ENCODE assay signal across 10 mouse cellular contexts in the genomic region with DNA sequence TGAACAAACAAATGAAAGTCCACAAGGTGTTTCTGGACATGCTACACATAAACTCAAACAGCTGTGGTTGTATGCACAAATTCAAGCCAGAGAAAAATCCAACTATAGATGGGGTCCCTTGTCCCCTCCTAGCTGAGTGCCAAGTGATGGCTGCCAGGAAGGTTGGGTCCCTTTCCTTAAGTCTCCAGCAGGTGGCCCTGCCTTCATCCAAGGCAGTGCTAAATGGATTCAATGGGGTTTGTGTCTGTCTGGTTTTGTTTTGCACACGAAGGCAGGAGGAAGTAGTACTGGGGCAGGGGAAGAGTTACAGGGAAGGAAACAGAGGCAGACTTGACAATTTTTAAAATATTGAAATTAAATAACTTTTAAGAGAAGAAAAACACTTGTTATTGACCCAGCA. TPM values are rescaled to one million over a fixed set of nuclear protein-coding genes. Genes with fewer than 3 reads are reported as not detected.
DNase-seq lines count a peak whose midpoint lies in the region; ATAC-seq and TF ChIP-seq lines count a peak whose summit lies in the region.
"Had no signal": no experiment of that assay in that cellular context is flagged by ENCODE, and none has a peak within 500 bp of the region (broad histone marks: within the 10 kb centered on the region; RNA-seq: fewer than 3 reads in every experiment).

No protein-coding gene starts in this region.

- no peak for TF ChIP-seq RAD21 in MEL (IDR thresholded peaks at IDR 0.05; ENCODE audit: low read depth, low read length)

- H3K9ac ChIP-seq in MEL (ENCODE audit: control insufficient read depth, low read depth, low read length, poor library complexity, severe bottlenecking), result no peak overlapping the region
- H3K9ac ChIP-seq in forebrain, embryonic 12.5 days, result no peak overlapping the region
- H3K9ac ChIP-seq: embryonic facial prominence, embryonic 12.5 days; hindbrain, embryonic 15.5 days; midbrain, embryonic 13.5 days had no signal

- WGBS in bone marrow, adult 2 months, result 2% methylated on average over 1 of the region's 1 CpGs
- 11% methylated on average over 1 of the region's 1 CpGs for WGBS in forebrain, embryonic 12.5 days

- H3K9me3 ChIP-seq in MEL (replicated peaks; ENCODE audit: insufficient read depth, low read length), result no peaks in the 10 kb centered on the region
- H3K9me3 ChIP-seq in forebrain, embryonic 12.5 days, result no peaks in the 10 kb centered on the region
- H3K9me3 ChIP-seq: embryonic facial prominence, embryonic 12.5 days; hindbrain, embryonic 15.5 days; midbrain, embryonic 13.5 days had no signal

- peak; percentile 48 for TF ChIP-seq CTCF in left cerebral cortex, adult 2 months (IDR thresholded peaks at IDR 0.05)
- TF ChIP-seq CTCF in MEL (IDR thresholded peaks at IDR 0.05 in 2 of 3, conservative IDR thresholded peaks at IDR 0.05 in 1 of 3; ENCODE audit: control insufficient read depth in 1 of 3, insufficient read depth in 1 of 3, low read depth in 2 of 3, low read length in 3 of 3, poor library complexity in 1 of 3, severe bottlenecking in 1 of 3), result peak; percentile 5 to 34 (median 28); a peak in 3 of 6 replicates
- 0 out of 2 replicates have a peak, but pooled peaks have one; percentile 8 for TF ChIP-seq CTCF in bone marrow, adult 2 months (IDR thresholded peaks at IDR 0.05; ENCODE audit: control insufficient read depth, insufficient read depth, low read length)

- H3K4me2 ChIP-seq in forebrain, embryonic 12.5 days, result no peak overlapping the region
- H3K4me2 ChIP-seq: embryonic facial prominence, embryonic 12.5 days; hindbrain, embryonic 15.5 days; midbrain, embryonic 13.5 days had no signal

- TF ChIP-seq POLR2A in MEL (IDR thresholded peaks at IDR 0.05; ENCODE audit: control insufficient read depth in 1 of 2, insufficient read depth in 1 of 2, low read depth in 1 of 2, low read length in 2 of 2, poor library complexity in 1 of 2), result no peak
- no peak for TF ChIP-seq POLR2A in bone marrow, adult 2 months (IDR thresholded peaks at IDR 0.05; ENCODE audit: borderline replicate concordance, control insufficient read depth, low read depth, low read length)

- H3K4me3 ChIP-seq in left cerebral cortex, adult 2 months, result no peak overlapping the region
- H3K4me3 ChIP-seq in MEL (ENCODE audit: control insufficient read depth in 1 of 2, insufficient read depth in 1 of 2, low read depth in 2 of 2, low read length in 2 of 2), result no peak overlapping the region
- H3K4me3 ChIP-seq in bone marrow, adult 2 months (replicated peaks; ENCODE audit: control insufficient read depth, low read depth, low read length), result no peak overlapping the region
- H3K4me3 ChIP-seq in forebrain, embryonic 12.5 days (replicated peaks), result no peak overlapping the region
- H3K4me3 ChIP-seq: embryonic facial prominence, embryonic 12.5 days; hindbrain, embryonic 15.5 days; midbrain, embryonic 13.5 days had no signal

- no peak for TF ChIP-seq EP300 in MEL (IDR thresholded peaks at IDR 0.05; ENCODE audit: low read depth in 1 of 2, low read length in 2 of 2)

- no peaks in the 10 kb centered on the region for H3K36me3 ChIP-seq in MEL (ENCODE audit: control insufficient read depth in 1 of 2, insufficient read depth in 2 of 2, low read length in 2 of 2)
- no peaks in the 10 kb centered on the region for H3K36me3 ChIP-seq in forebrain, embryonic 12.5 days (replicated peaks)
- H3K36me3 ChIP-seq: embryonic facial prominence, embryonic 12.5 days; hindbrain, embryonic 15.5 days; midbrain, embryonic 13.5 days had no signal

- no peaks in the 10 kb centered on the region for H3K27me3 ChIP-seq in MEL (ENCODE audit: control insufficient read depth in 1 of 2, insufficient read depth in 2 of 2, low read length in 2 of 2)
- no peaks in the 10 kb centered on the region for H3K27me3 ChIP-seq in forebrain, embryonic 12.5 days
- H3K27me3 ChIP-seq: embryonic facial prominence, embryonic 12.5 days; hindbrain, embryonic 15.5 days; midbrain, embryonic 13.5 days had no signal

- no peak for DNase-seq in left cerebral cortex, adult 2 months (ENCODE audit: extremely low spot score in 1 of 2, low spot score in 2 of 2)
- DNase-seq in left cerebral cortex, postnatal 25 days (ENCODE audit: low spot score in 2 of 2), result no peak
- DNase-seq in MEL (ENCODE audit: low read depth, low spot score), result peak; percentile 12
- DNase-seq in retina, postnatal 1 day, result peak; percentile 49
- no peak for DNase-seq in frontal cortex, adult 2 months (ENCODE audit: extremely low spot score in 1 of 2, low spot score in 1 of 2)

- H3K79me2 ChIP-seq in MEL (ENCODE audit: control insufficient read depth, insufficient read depth, low read length, poor library complexity), result no peaks in the 10 kb centered on the region

- no peak overlapping the region for H3K27ac ChIP-seq in left cerebral cortex, adult 2 months
- H3K27ac ChIP-seq in MEL (ENCODE audit: control insufficient read depth, low read depth, low read length), result no peak overlapping the region
- no peak overlapping the region for H3K27ac ChIP-seq in bone marrow, adult 2 months (ENCODE audit: control insufficient read depth, insufficient read depth, low read depth, low read length, poor library complexity)
- H3K27ac ChIP-seq in forebrain, embryonic 12.5 days, result no peak overlapping the region
- H3K27ac ChIP-seq: embryonic facial prominence, embryonic 12.5 days; hindbrain, embryonic 15.5 days; midbrain, embryonic 13.5 days had no signal

- intact Hi-C loops in left cerebral cortex, adult 2 months (cut with DNase I), result no loop called here
- intact Hi-C loops in left cerebral cortex, postnatal 25 days (cut with DNase I), result loop anchor here (5.0 kb wide), 1 partner anchor 130 kb away; no protein-coding TSS in a partner anchor

- ATAC-seq in forebrain, embryonic 12.5 days (ENCODE audit: low FRiP score), result no peak
- ATAC-seq: midbrain, embryonic 13.5 days had no signal

- no peaks in the 10 kb centered on the region for H3K4me1 ChIP-seq in MEL (ENCODE audit: control insufficient read depth in 1 of 2, insufficient read depth in 2 of 2, low read length in 2 of 2)
- no peaks in the 10 kb centered on the region; the same call in 1 of the 2 replicates for H3K4me1 ChIP-seq in bone marrow, adult 2 months (ENCODE audit: control insufficient read depth, insufficient read depth, low read length)
- no peaks in the 10 kb centered on the region for H3K4me1 ChIP-seq in forebrain, embryonic 12.5 days
- H3K4me1 ChIP-seq: embryonic facial prominence, embryonic 12.5 days; midbrain, embryonic 13.5 days had no signal

TF ChIP-seq in MEL, 35 proteins besides CTCF, POLR2A, EP300 and RAD21:
- TF ChIP-seq BHLHE40 (IDR thresholded peaks at IDR 0.05; ENCODE audit: borderline replicate concordance, low read depth, low read length), result no peak
- no peak for TF ChIP-seq CHD2 (IDR thresholded peaks at IDR 0.05; ENCODE audit: low read length)
- TF ChIP-seq SMC3 (IDR thresholded peaks at IDR 0.05; ENCODE audit: low read depth, low read length), result peak; percentile 36; the same call in 1 of the 2 replicates

RNA-seq across cellular contexts. Expression of a gene that starts 12.0 kb away (rescaled TPM):
- total RNA-seq in left cerebral cortex, adult 2 months (2021), result 10 to 100 TPM; 77.0 to 89.4 TPM
- 10 to 100 TPM; 79.7 to 94.2 TPM for total RNA-seq in left cerebral cortex, postnatal 25 days (2021)
- not detected in 2 replicates for total RNA-seq in MEL (2012; rRNA removed)
- not detected for polyA plus RNA-seq in MEL (2012; ENCODE audit: insufficient read depth in 1 of 2, insufficient read length in 2 of 2, low read depth in 1 of 2, low replicate concordance in 2 of 2, missing spikeins in 1 of 2)
- 0.37 TPM in 1 of 2 replicates, not detected in the other for polyA plus RNA-seq in bone marrow, adult 2 months (2011; ENCODE audit: insufficient read depth, insufficient read length, low replicate concordance, missing spikeins)
- 5.7 and 6.0 TPM in 2 replicates for polyA plus RNA-seq in forebrain, embryonic 12.5 days (2016; fragmentation: Nextera tagmentation; extraction: Ambion mirVana)
- 22.8 TPM in 2 replicates for polyA plus RNA-seq in frontal cortex, adult 2 months (2012; rRNA removed)

Comparison
In these comparisons a context has a peak if more than half of its experiments do, and no peak if none do; other contexts are left out.
1. DNase-seq: peak in MEL (single experiment) and retina, postnatal 1 day (single experiment); none in left cerebral cortex, adult 2 months (0 of 2), left cerebral cortex, postnatal 25 days (0 of 2) and frontal cortex, adult 2 months (0 of 2).
2. Peak in every context shown above with its lines, with median percentiles within 50 percentile points of each other: CTCF ChIP-seq.